Mouse (Mus musculus): ENCODE data around the gene Kif28. TPM values are rescaled to one million over a fixed set of nuclear protein-coding genes. Genes with fewer than 3 reads are reported as not detected.
"Not testable (repeated sequence)": the region's sequence is repeated elsewhere in the genome, so short reads cannot be mapped to it uniquely, and the experiment has no call there.

Kif28 gene
- polyA plus RNA-seq, 1 experiment: 0.04 TPM

DNA sequence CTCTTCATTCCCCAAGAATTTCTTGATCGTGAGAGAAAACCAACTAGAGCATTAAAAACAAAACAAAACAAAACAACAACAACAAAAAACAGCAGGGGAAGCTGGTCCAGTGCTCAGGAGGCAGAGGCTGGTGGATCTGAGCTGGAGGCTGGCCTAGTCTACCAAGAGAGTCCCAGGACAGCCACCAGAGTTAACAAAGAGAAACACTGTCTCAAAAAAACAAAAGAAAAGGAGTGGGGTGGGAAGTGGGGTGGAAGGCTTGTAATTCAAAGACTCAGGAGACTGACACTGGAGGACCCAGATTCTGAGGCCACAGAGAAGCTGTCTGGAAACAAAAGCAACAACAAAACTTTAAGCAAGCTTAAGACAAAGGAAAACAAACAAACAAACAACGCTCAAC, 78.1 kb downstream of the Kif28 start:
- TF ChIP-seq CTCF (IDR thresholded peaks at IDR 0.05; ENCODE audit: insufficient read depth, low read length) (no peak), POLR2A (IDR thresholded peaks at IDR 0.05; ENCODE audit: borderline replicate concordance, extremely low read depth, low read depth, low read length) (no peak)
- DNase-seq: no peak
- WGBS: 79% methylated on average over 2 of the region's 2 CpGs
- no peak overlapping the region for H3K4me3 ChIP-seq (replicated peaks; ENCODE audit: extremely low read depth, low read depth, low read length)
- H3K4me1 ChIP-seq (ENCODE audit: control insufficient read depth, insufficient read depth, low read length): 0 out of 2 replicates have a peak, but pooled peaks cover 2% of the 10 kb centered on the region

DNA sequence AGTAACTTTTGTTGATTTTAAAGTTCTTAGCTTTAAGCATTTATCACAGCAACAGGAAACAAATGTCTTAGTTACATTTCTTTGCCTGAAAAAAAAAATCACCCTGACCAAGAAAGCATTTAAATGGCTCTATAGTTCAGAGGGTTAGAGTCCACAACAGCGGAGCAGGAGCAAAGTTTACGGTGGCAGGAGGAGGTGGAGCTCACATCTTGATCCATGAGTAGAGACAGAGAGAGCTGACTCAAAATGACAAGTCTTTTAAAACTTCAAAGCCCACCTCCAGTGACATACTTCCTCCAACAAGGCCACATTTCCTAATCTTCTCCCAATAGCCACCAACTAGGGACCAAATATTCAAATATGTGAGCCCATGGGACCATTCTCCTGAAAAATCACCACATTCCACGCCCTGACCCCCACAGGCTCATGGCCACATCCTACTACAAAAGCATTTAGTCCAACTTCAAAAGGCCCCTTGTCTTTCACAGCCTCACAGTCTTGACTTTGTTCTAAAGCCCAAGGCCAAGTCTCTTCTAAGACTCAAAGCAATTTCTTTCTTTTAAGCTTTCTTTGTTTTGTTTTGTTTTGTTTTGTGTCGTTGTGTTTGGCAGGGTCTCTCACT, 80.7 kb downstream of the Kif28 start:
- no peak overlapping the region for H3K4me3 ChIP-seq (replicated peaks; ENCODE audit: extremely low read depth, low read depth, low read length)
- 61% methylated on average over 4 of the region's 4 CpGs for whole genome bisulfite sequencing
- 0 out of 2 replicates have a peak, but pooled peaks cover 2% of the 10 kb centered on the region for H3K4me1 ChIP-seq (ENCODE audit: control insufficient read depth, insufficient read depth, low read length)
- DNase-seq: no peak
- TF ChIP-seq POLR2A (IDR thresholded peaks at IDR 0.05; ENCODE audit: borderline replicate concordance, extremely low read depth, low read depth, low read length) (no peak), CTCF (IDR thresholded peaks at IDR 0.05; ENCODE audit: insufficient read depth, low read length) (no peak)

DNA sequence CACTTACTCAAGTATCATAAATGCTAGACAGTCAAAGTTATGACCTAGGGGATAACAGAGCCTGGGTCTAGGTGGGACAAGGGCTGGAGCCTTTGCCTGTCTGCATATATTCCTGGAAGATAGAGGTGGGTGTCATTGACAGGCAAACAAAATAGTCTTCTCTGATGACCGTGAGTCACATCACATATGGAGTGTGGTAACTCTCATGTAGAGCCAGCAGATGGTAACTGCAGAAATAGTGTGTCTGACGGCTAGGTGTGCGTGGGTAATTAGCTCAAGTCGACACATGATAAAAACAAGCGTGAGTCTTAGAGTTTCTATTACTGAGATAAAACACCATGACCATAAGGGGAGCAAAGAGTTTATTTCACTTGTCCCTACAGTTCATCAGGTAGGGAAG, 82.0 kb downstream of the Kif28 start:
- 91% methylated on average over 5 of the region's 5 CpGs for WGBS
- DNase-seq: no peak
- TF ChIP-seq POLR2A (IDR thresholded peaks at IDR 0.05; ENCODE audit: borderline replicate concordance, extremely low read depth, low read depth, low read length) (no peak), CTCF (IDR thresholded peaks at IDR 0.05; ENCODE audit: insufficient read depth, low read length) (no peak)
- no peaks in the 10 kb centered on the region for H3K4me1 ChIP-seq (ENCODE audit: control insufficient read depth, insufficient read depth, low read length)
- no peak overlapping the region for H3K4me3 ChIP-seq (replicated peaks; ENCODE audit: extremely low read depth, low read depth, low read length)

DNA sequence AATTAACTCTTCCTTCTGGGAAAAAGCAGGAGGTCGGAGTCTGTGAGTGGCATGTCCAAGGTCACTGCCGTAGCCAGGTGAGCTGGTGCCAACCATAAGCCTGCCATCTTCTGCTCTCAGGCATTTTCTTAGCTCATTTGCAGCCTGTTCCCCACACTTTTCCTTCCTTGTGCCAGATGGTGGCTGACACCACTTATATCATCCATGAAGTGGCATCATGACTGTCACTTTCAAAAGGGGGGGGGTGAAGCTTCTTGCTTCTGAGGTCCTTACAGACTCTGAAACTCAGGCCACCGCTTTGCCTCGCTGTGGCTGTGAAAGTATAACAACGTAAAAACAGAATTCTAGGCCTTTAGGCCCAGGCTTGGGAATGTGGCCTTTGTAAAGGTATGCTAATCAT, 93.8 kb downstream of the Kif28 start:
- Histone ChIP-seq H3K4me1 (ENCODE audit: control insufficient read depth, insufficient read depth, low read length) (no peaks in the 10 kb centered on the region), H3K4me3 (replicated peaks; ENCODE audit: extremely low read depth, low read depth, low read length) (no peak overlapping the region)
- TF ChIP-seq CTCF (IDR thresholded peaks at IDR 0.05; ENCODE audit: insufficient read depth, low read length) (no peak), POLR2A (IDR thresholded peaks at IDR 0.05; ENCODE audit: borderline replicate concordance, extremely low read depth, low read depth, low read length) (no peak)
- DNase-seq: no peak
- 92% methylated on average over 5 of the region's 5 CpGs for WGBS

DNA sequence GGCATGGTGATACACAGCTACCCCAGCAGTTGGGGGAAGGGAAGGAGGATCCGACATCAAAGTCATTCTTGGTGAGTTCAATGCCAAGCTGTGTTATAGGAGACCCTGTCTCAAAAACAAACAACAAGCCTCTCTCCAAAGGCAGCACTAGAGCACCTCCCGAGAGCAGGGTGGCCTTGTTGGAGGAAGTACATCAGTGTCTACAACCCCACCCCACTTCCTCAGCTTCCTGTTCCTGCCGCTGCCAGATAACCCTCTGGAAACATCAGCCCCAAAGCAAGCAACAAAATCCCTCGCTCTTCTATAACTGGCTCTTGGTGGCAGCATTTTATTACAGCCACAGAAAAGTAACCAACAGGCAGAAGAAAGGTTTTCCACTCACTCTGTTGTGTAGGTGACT, 94.8 kb downstream of the Kif28 start:
- no peak for DNase-seq

DNA sequence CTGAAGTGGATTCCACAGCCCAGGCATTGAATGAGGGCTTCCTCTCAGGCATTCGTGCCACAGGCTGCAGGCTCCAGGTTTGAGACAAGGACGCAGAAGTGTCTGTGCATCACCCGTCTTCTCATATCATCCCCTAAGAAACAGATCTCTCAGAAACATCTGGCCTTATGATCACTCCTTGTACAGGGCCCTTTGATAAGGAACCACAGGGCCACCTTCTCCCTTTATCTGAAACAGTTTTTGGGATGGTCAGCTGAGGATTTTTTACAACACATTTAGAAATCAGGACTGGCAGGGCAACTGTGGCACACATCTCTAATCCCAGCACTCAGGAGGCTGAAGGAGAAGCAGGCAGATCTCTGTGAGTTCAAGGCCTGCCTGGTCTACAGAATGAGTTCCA, 95.7 kb downstream of the Kif28 start:
- no peak for TF ChIP-seq POLR2A (IDR thresholded peaks at IDR 0.05; ENCODE audit: borderline replicate concordance, extremely low read depth, low read depth, low read length)
- TF ChIP-seq CTCF (IDR thresholded peaks at IDR 0.05; ENCODE audit: insufficient read depth, low read length): no peak
- no peak overlapping the region for H3K4me3 ChIP-seq (replicated peaks; ENCODE audit: extremely low read depth, low read depth, low read length)
- H3K4me1 ChIP-seq (ENCODE audit: control insufficient read depth, insufficient read depth, low read length): peaks cover 2% of the 10 kb centered on the region; the same call in 1 of the 2 replicates
- no peak for DNase-seq
- WGBS: 64% methylated on average over 3 of the region's 3 CpGs

More for the DNA sequence above, 94.8 kb downstream of the Kif28 start:
- WGBS: 29% methylated on average over 4 of the region's 4 CpGs
- TF ChIP-seq CTCF (IDR thresholded peaks at IDR 0.05; ENCODE audit: insufficient read depth, low read length): no peak
- no peak for TF ChIP-seq POLR2A (IDR thresholded peaks at IDR 0.05; ENCODE audit: borderline replicate concordance, extremely low read depth, low read depth, low read length)
- H3K4me3 ChIP-seq (replicated peaks; ENCODE audit: extremely low read depth, low read depth, low read length): no peak overlapping the region
- H3K4me1 ChIP-seq (ENCODE audit: control insufficient read depth, insufficient read depth, low read length): peaks cover 2% of the 10 kb centered on the region; the same call in 1 of the 2 replicates

DNA sequence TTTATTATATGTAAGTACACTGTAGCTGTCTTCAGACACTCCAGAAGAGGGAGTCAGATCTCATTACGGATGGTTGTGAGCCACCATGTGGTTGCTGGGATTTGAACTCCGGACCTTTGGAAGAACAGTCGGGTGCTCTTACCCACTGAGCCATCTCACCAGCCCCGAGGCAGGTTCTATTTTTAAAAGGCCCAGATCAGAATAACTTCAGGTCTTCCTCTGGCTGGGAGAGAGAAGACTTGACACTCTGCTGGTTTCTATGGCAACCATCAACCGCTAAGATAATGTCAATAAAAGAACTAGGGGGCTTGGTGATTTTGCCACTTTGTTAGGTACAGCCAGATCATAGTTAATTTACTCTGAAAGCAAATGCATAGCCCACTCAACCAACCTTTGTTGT, 96.4 kb downstream of the Kif28 start:
- not testable (repeated sequence) for H3K4me1 ChIP-seq (ENCODE audit: control insufficient read depth, insufficient read depth, low read length); H3K4me3 ChIP-seq (replicated peaks; ENCODE audit: extremely low read depth, low read depth, low read length); DNase-seq
- WGBS: 61% methylated on average over 4 of the region's 5 CpGs

DNA sequence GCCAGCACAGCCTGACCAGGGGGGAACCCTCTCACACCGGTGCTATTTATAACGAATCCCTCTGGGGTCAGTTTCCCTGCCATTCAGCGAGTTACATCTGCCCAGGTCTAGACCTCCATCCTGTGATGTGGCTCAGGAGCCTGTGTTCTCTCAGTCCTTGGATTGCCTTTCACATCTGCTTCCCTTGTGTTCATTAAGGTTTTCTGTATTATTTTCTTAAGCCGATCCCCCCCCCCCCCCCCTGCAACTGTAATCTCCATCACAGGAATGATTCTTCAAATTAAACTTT, 99.1 kb downstream of the Kif28 start:
- WGBS: 23% methylated on average over 4 of the region's 4 CpGs

More for the DNA sequence above, 99.1 kb downstream of the Kif28 start:
- Histone ChIP-seq H3K4me1 (ENCODE audit: control insufficient read depth, insufficient read depth, low read length) (peaks cover 2% of the 10 kb centered on the region; the same call in 1 of the 2 replicates), H3K4me3 (replicated peaks; ENCODE audit: extremely low read depth, low read depth, low read length) (no peak overlapping the region)
- TF ChIP-seq CTCF (IDR thresholded peaks at IDR 0.05; ENCODE audit: insufficient read depth, low read length): no peak
- no peak for TF ChIP-seq POLR2A (IDR thresholded peaks at IDR 0.05; ENCODE audit: borderline replicate concordance, extremely low read depth, low read depth, low read length)
- no peak for DNase-seq

Other genes starting within 250 kb of the Kif28 start
- gene Smyd3, start 227.2 kb downstream of the Kif28 start, polyA plus RNA-seq (2012; rRNA removed): 2.8 and 4.7 TPM in 2 replicates
- 6.6 and 8.4 TPM in 2 replicates for gene Tfb2m, start 199.0 kb downstream of the Kif28 start, polyA plus RNA-seq (2012; rRNA removed)
- gene Cnst, start 198.9 kb downstream of the Kif28 start, polyA plus RNA-seq (2012; rRNA removed): 16.2 and 22.5 TPM in 2 replicates
- gene Sccpdh, start 77.1 kb downstream of the Kif28 start, polyA plus RNA-seq (2012; rRNA removed): 4.9 and 8.8 TPM in 2 replicates
- gene Gm10518, start 58.1 kb upstream of the Kif28 start, polyA plus RNA-seq (2012; rRNA removed): not detected in 2 replicates
- gene Ahctf1, start 58.4 kb upstream of the Kif28 start, polyA plus RNA-seq (2012; rRNA removed): 5.3 and 6.9 TPM in 2 replicates
- gene Cdc42bpa, start 215.2 kb upstream of the Kif28 start, polyA plus RNA-seq (2012; rRNA removed): 27.7 and 31.9 TPM in 2 replicates